Mouse (Mus musculus) olfactory bulb, adult 2 months (tissue): ENCODE measurements around the gene Mis12. TPM values are rescaled to one million over a fixed set of nuclear protein-coding genes. Genes with fewer than 3 reads are reported as not detected.
A peak's percentile ranks its signal among the peaks of the same experiment; 100 is the strongest.

Experiments
- H3K27ac ChIP-seq: fragments of 200-500 bp; 2 replicates; pipeline ENCODE4 v1.5.1; 2012; ENCODE audit warnings: low read depth, low read length; ENCODE audit not compliant: insufficient read depth
- H3K4me1 ChIP-seq: fragments of 200-500 bp; 2 replicates; pipeline ENCODE4 v1.6.1; 2012; ENCODE audit warnings: low read length; ENCODE audit not compliant: control insufficient read depth, insufficient read depth
- H3K4me3 ChIP-seq: fragments of 200-500 bp; 2 replicates; pipeline ENCODE4 v1.5.1; 2012; ENCODE audit warnings: mild to moderate bottlenecking, low read depth, low read length, moderate library complexity; ENCODE audit not compliant: insufficient read depth
- CTCF ChIP-seq: fragments of 200-500 bp; IDR thresholded peaks from 2 replicates; pipeline ENCODE4 v1.5.1; 2012; ENCODE audit warnings: low read depth, mild to moderate bottlenecking, low read length, moderate library complexity; ENCODE audit not compliant: insufficient read depth
- POLR2A ChIP-seq: fragments of 200-500 bp; IDR thresholded peaks from 2 replicates; pipeline ENCODE4 v1.6.1; 2012; ENCODE audit warnings: mild to moderate bottlenecking, low read depth, low read length, moderate library complexity; ENCODE audit not compliant: insufficient read depth
- WGBS: fragments of 180-500 bp; shearing (Covaris S2); methylation state at CpG from one replicate; pipeline ENCODE4 v1.1.7; 2018; 5-methylcytosine and 5-hydroxymethylcytosine counted together
- polyA plus RNA-seq: library from polyadenylated mRNA; stranded (reverse); fragments of >200 nt; gene quantifications from 2 replicates; pipeline ENCODE4 v1.2.4, GENCODE M21; 2012; ENCODE audit warnings: low replicate concordance; ENCODE audit not compliant: missing spikeins, insufficient read depth, insufficient read length

Mis12 gene
- polyA plus RNA-seq, 1 experiment: not detected

DNA sequence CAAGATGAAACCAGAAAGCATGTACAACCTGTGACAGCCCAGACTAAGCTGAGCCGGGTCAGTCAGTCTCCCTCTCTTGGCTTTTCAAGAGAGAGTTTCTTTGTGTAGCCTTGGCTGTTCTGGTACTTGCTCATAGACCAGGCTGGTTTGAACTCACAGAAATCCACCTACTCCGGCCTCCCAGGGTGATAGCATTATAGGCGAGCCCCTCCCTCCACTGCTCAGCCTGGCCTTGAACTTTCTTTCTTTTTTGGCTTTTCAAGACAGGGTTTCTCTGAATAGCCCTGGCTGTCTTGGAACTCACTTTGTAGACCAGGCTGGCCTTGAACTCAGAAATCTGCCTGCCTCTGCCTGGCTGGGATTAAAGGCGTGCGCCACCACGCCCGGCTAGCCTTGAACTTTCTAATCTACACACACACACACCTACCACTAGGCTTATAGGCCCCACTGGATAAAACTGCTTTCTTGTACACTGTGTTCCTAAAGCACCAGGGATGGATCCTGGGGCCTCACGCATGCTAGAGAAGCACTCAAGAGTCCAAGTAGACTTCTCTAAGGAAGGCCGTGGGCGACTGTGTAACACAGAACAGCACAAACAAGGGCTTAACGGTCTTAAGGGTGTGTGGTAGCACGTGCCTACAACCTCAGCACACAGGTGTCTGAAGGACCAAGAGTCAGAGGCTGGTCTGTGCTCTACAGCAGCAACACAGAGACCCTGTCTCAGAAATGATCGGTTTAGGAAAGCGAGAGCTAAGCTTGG is 38.5 kb upstream of the Mis12 start:
- TF ChIP-seq CTCF: no peak
- no peak for TF ChIP-seq POLR2A
- H3K27ac ChIP-seq: no peak overlapping the region
- H3K4me3 ChIP-seq: no peak overlapping the region
- 89% methylated on average over 14 of the region's 14 CpGs for WGBS
- peaks cover 14% of the 10 kb centered on the region for H3K4me1 ChIP-seq

DNA sequence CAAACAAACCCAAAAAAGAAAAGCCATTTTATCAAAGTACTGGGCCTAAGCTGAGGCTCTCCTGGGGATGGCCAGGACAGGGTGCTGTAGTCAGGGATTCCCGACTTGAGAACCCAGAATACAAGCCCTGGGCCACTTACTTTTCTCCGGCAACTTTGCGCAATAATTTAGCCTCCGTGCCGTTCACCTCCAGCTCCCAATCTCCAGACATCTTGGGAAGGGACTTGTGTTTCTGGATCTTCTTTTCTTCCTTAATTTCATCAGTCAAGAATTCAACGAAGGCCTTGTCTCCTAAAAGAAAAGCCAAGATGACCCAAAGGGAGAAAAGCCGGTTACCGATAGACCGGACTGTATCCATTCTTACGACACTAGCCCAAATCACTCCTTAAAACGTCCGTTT is 37.4 kb upstream of the Mis12 start:
- H3K4me3 ChIP-seq: peak overlapping the region; percentile 36
- no peak overlapping the region for H3K27ac ChIP-seq
- peaks cover 14% of the 10 kb centered on the region for H3K4me1 ChIP-seq
- no peak for TF ChIP-seq POLR2A
- no peak for TF ChIP-seq CTCF
- 9% methylated on average over 12 of the region's 12 CpGs for WGBS

DNA sequence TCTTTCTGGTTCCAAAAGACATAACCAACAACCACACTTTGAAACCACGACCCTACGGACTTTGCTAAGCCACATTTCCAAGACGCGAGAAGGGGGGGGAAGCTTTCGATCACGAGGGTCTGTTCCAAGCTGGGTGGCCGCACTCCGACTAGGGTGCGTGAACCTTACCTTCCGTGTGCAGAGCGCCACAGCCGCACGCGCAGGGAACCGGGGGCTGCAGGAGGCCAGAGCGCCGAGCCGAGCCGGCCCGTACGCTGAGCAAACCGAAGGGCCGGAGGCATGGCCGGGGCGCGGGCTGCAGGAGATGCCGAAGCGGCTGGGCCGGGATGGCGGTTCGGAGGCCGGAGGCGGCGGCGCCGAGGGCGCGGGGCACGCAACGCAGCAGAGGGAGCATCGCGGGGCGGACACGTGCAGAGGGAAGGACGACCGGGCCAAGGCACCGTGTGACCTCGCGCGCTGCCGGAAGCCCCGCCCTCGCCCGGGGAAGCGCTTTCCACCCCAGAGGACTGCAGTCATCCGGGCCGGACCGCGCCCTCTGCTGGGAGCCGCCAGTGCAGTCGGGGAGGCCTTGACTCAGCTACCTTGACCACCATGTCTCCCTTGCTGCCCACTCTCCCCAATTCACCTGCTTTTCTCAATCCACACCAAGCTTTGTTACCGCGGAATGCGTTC is 36.7 kb upstream of the Mis12 start, which contains the start of gene C1qbp:
Gene C1qbp, minus strand, starts transcription at position 470 of the 672 bp plus-strand sequence.
- WGBS: under 1% methylated on average over 64 of the region's 64 CpGs
- peak within 1 kb of the TSS; percentile 16; the same call in 1 of the 2 replicates for H3K27ac ChIP-seq
- H3K4me1 ChIP-seq: peaks cover 14% of the 10 kb centered on the region
- TF ChIP-seq POLR2A (peak; percentile 36; the same call in 1 of the 2 replicates), CTCF (peak; percentile 96)
- peak within 1 kb of the TSS; percentile 97 for H3K4me3 ChIP-seq

DNA sequence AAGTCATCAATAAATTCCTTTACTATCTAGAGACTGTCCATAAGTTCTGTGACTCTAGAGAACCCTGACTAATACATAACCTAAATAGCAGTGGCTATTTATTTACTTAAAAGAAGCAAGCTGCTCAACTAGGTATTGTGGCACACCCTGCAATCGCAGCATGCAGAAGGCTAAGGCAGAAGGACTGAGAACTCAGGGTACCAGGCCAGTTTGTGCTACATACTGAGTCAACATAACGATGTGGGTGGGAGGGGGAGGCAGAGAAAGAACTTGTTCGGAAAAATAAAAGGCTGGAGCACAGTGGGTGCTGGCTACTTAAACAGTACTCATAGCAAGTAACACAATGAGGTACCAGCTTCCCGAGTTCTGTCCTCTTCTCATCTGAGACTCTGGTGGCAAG is 18.2 kb upstream of the Mis12 start:
- TF ChIP-seq POLR2A (no peak), CTCF (no peak)
- H3K4me3 ChIP-seq: no peak overlapping the region

GRCm38 (mm10) chr11:71003611-71004315 is 15.6 kb upstream of the Mis12 start:
- Histone ChIP-seq H3K27ac (0 out of 2 replicates have a peak overlapping the region, but pooled peaks have one; percentile 16), H3K4me3 (peak overlapping the region; percentile 82), H3K4me1 (0 out of 2 replicates have a peak, but pooled peaks cover 5% of the 10 kb centered on the region)
- TF ChIP-seq CTCF (no peak), POLR2A (no peak)
- WGBS: under 1% methylated on average over 49 of the region's 49 CpGs

More for the DNA sequence above, 18.2 kb upstream of the Mis12 start:
- WGBS: 43% methylated on average over 4 of the region's 4 CpGs
- Histone ChIP-seq H3K4me1 (0 out of 2 replicates have a peak, but pooled peaks cover 5% of the 10 kb centered on the region), H3K27ac (no peak overlapping the region)

GRCm38 (mm10) chr11:71004316-71004773 is 15.1 kb upstream of the Mis12 start, which contains the start of gene Dhx33:
TSS of gene Dhx33 (minus strand) at chr11:71004437.
- TF ChIP-seq CTCF (no peak), POLR2A (peak; percentile 39; the same call in 1 of the 2 replicates)
- 0 out of 2 replicates have a peak, but pooled peaks cover 5% of the 10 kb centered on the region for H3K4me1 ChIP-seq
- H3K27ac ChIP-seq: 0 out of 2 replicates have a peak within 1 kb of the TSS, but pooled peaks have one; percentile 16
- WGBS: under 1% methylated on average over 35 of the region's 35 CpGs
- H3K4me3 ChIP-seq: peak within 1 kb of the TSS; percentile 82

- H3K4me1 ChIP-seq: 0 out of 2 replicates have a peak, but pooled peaks cover 5% of the 10 kb centered on the region
- no peak overlapping the region for H3K27ac ChIP-seq
- H3K4me3 ChIP-seq: no peak overlapping the region; the same call in 1 of the 2 replicates
- no peak for TF ChIP-seq POLR2A
- no peak for TF ChIP-seq CTCF
- WGBS: 25% methylated on average over 5 of the region's 5 CpGs
Observed at GRCm38 (mm10) chr11:71005046-71005445, 14.4 kb upstream of the Mis12 start.

GRCm38 (mm10) chr11:71007026-71007425 is 12.4 kb upstream of the Mis12 start:
- WGBS: 95% methylated on average over 6 of the region's 6 CpGs
- Histone ChIP-seq H3K27ac (no peak overlapping the region), H3K4me1 (0 out of 2 replicates have a peak, but pooled peaks cover 3% of the 10 kb centered on the region), H3K4me3 (no peak overlapping the region)
- TF ChIP-seq POLR2A: no peak
- TF ChIP-seq CTCF: no peak
